Mouse (Mus musculus) embryonic facial prominence, embryonic 12.5 days (tissue): ENCODE measurements around the gene Ccdc7a. TPM values are rescaled to one million over a fixed set of nuclear protein-coding genes. Genes with fewer than 3 reads are reported as not detected.

Experiments used
- ATAC-seq: fragments of 200-750 bp; cut with Nextera tagmentation; 2 replicates; pipeline ENCODE4 v1.8.0; 2017; ENCODE audit not compliant: insufficient number of reproducible peaks, insufficient read depth, low FRiP score, low TSS enrichment
- H3K27ac ChIP-seq: fragments of 300-500 bp; sonication (generic); 2 replicates; pipeline ENCODE4 v1.5.1; 2016; ENCODE audit warnings: mild to moderate bottlenecking
- H3K27me3 ChIP-seq: fragments of 300-500 bp; sonication (generic); 2 replicates; pipeline ENCODE4 v1.6.1; 2016; ENCODE audit warnings: mild to moderate bottlenecking, moderate library complexity
- H3K36me3 ChIP-seq: fragments of 300-500 bp; sonication (generic); 2 replicates; pipeline ENCODE4 v1.6.1; 2016; ENCODE audit warnings: mild to moderate bottlenecking
- H3K4me1 ChIP-seq: fragments of 300-500 bp; sonication (generic); 2 replicates; pipeline ENCODE4 v1.6.1; 2016
- H3K4me2 ChIP-seq: fragments of 300-500 bp; sonication (generic); replicated peaks from 2 replicates; pipeline ENCODE4 v1.6.1; 2016; ENCODE audit warnings: mild to moderate bottlenecking, moderate library complexity
- H3K4me3 ChIP-seq: fragments of 300-500 bp; sonication (generic); 2 replicates; pipeline ENCODE4 v1.5.1; 2016; ENCODE audit warnings: mild to moderate bottlenecking
- H3K9ac ChIP-seq: fragments of 300-500 bp; sonication (generic); 2 replicates; pipeline ENCODE4 v1.6.1; 2016; ENCODE audit warnings: mild to moderate bottlenecking, moderate library complexity
- H3K9me3 ChIP-seq: fragments of 300-500 bp; sonication (generic); 2 replicates; pipeline ENCODE4 v1.6.1; 2016; ENCODE audit warnings: mild to moderate bottlenecking, moderate library complexity
- WGBS: fragments of 180-500 bp; shearing (Covaris S2); methylation state at CpG from one replicate; pipeline ENCODE4 v1.1.7; 2016; 5-methylcytosine and 5-hydroxymethylcytosine counted together
- polyA plus RNA-seq: library from polyadenylated mRNA; unstranded; fragments of >200 nt; fragmentation: Nextera tagmentation; extraction: Ambion mirVana; gene quantifications from 2 replicates; pipeline ENCODE4 v1.2.1, GENCODE M21; 2016

Gene Ccdc7a
- polyA plus RNA-seq, 1 experiment from 2014 or later, result 0.18 TPM

- Histone ChIP-seq H3K36me3 (no peaks in the 10 kb centered on the region), H3K27me3 (no peaks in the 10 kb centered on the region), H3K9me3 (no peaks in the 10 kb centered on the region), H3K4me3 (peak within 1 kb of the TSS; percentile 72), H3K4me1 (peaks cover 19% of the 10 kb centered on the region), H3K4me2 (peak within 1 kb of the TSS; percentile 65), H3K27ac (peak within 1 kb of the TSS; percentile 99), H3K9ac (peak within 1 kb of the TSS; percentile 96)
- WGBS, result under 1% methylated on average over 104 of the region's 113 CpGs
- peak; percentile 93 for ATAC-seq
Observed at GRCm38 (mm10) chr8:128685507-128686428, 379.5 kb downstream of the Ccdc7a start, which contains the start of gene Itgb1. Gene Itgb1, plus strand, starts transcription at chr8:128685654.

GRCm38 (mm10) chr8:128684609-128685506 is 380.5 kb downstream of the Ccdc7a start:
- peak overlapping the region; percentile 65 for H3K4me2 ChIP-seq
- peak overlapping the region; percentile 72 for H3K4me3 ChIP-seq
- WGBS, result 12% methylated on average over 25 of the region's 25 CpGs
- no peaks in the 10 kb centered on the region for H3K27me3 ChIP-seq
- peak; percentile 82; the same call in 1 of the 2 replicates for ATAC-seq
- no peaks in the 10 kb centered on the region for H3K9me3 ChIP-seq
- peak overlapping the region; percentile 96 for H3K9ac ChIP-seq
- H3K4me1 ChIP-seq, result peaks cover 15% of the 10 kb centered on the region
- no peaks in the 10 kb centered on the region for H3K36me3 ChIP-seq
- H3K27ac ChIP-seq, result peak overlapping the region; percentile 99

Other genes with a start within 250 kb of the Ccdc7a start
- not detected in 2 replicates for gene Ccdc7b, start 1.6 kb upstream of the Ccdc7a start, polyA plus RNA-seq
- gene Gm10999, start 66.1 kb upstream of the Ccdc7a start, polyA plus RNA-seq, result not detected in 2 replicates
- 24.4 and 25.7 TPM in 2 replicates for gene 2610044O15Rik8, start 168.9 kb upstream of the Ccdc7a start, polyA plus RNA-seq